Mouse (Mus musculus) liver, postnatal 0 days (tissue): ENCODE data around the gene Ttc8. TPM values are rescaled to one million over a fixed set of nuclear protein-coding genes. Genes with fewer than 3 reads are reported as not detected.

Experiments
- ATAC-seq: fragments of 200-750 bp; cut with Nextera tagmentation; 2 replicates; pipeline ENCODE4 v1.8.0; 2017; ENCODE audit warnings: mild to moderate bottlenecking, moderate library complexity
- DNase-seq: peaks from one replicate; pipeline ENCODE4 v3.0.0-alpha.2; 2016
- H3K27ac ChIP-seq: fragments of 300-500 bp; sonication (generic); 2 replicates; pipeline ENCODE4 v1.5.1; 2014; ENCODE audit warnings: antibody characterized with exemption, moderate library complexity, mild to moderate bottlenecking, low read depth
- H3K27me3 ChIP-seq: fragments of 300-500 bp; sonication (generic); 2 replicates; pipeline ENCODE4 v1.6.1; 2014; ENCODE audit warnings: low read length, control low read depth, mixed read lengths; ENCODE audit not compliant: insufficient read depth
- H3K36me3 ChIP-seq: fragments of 300-500 bp; sonication (generic); replicated peaks from 2 replicates; pipeline ENCODE4 v1.6.1; 2014; ENCODE audit warnings: mild to moderate bottlenecking, control low read depth, low read length, moderate library complexity, mixed read lengths; ENCODE audit not compliant: insufficient read depth
- H3K4me1 ChIP-seq: fragments of 300-500 bp; sonication (generic); 2 replicates; pipeline ENCODE4 v1.6.1; 2014; ENCODE audit warnings: antibody characterized with exemption, mild to moderate bottlenecking, control low read depth; ENCODE audit not compliant: insufficient read depth
- H3K4me2 ChIP-seq: fragments of 300-500 bp; sonication (generic); 2 replicates; pipeline ENCODE4 v1.6.1; 2014; ENCODE audit warnings: low read depth, mild to moderate bottlenecking, low read length, moderate library complexity, mixed read lengths
- H3K4me3 ChIP-seq: fragments of 300-500 bp; sonication (generic); 2 replicates; pipeline ENCODE4 v1.5.1; 2014; ENCODE audit warnings: low read depth, low read length
- H3K9ac ChIP-seq: fragments of 300-500 bp; sonication (generic); replicated peaks from 2 replicates; pipeline ENCODE4 v1.6.1; 2014; ENCODE audit warnings: mild to moderate bottlenecking, moderate library complexity
- H3K9me3 ChIP-seq: fragments of 300-500 bp; sonication (generic); 2 replicates; pipeline ENCODE4 v1.6.1; 2016; ENCODE audit warnings: mild to moderate bottlenecking, control low read depth, low read length, mixed read lengths
- CTCF ChIP-seq: sonication (generic); IDR thresholded peaks from 2 replicates; pipeline ENCODE4 v1.5.1; 2016; ENCODE audit warnings: antibody characterized with exemption, low read depth
- EP300 ChIP-seq: IDR thresholded peaks from 2 replicates; pipeline ENCODE4 v1.6.1; 2016; ENCODE audit warnings: antibody characterized with exemption, low read depth, mild to moderate bottlenecking
- WGBS: fragments of 180-500 bp; shearing (Covaris S2); extraction: QIAGEN DNeasy Blood & Tissue Kit; methylation state at CpG from one replicate; pipeline ENCODE4 v1.1.7; 2014; ENCODE audit not compliant: insufficient replicate concordance; 5-methylcytosine and 5-hydroxymethylcytosine counted together
- polyA plus RNA-seq: library from polyadenylated mRNA; unstranded; fragments of >200 nt; fragmentation: Nextera tagmentation; extraction: Ambion mirVana; gene quantifications from 2 replicates; pipeline ENCODE4 v1.2.1, GENCODE M21; 2015

Ttc8 gene
- polyA plus RNA-seq, 1 experiment from 2014 or later: 2.2 TPM

DNA sequence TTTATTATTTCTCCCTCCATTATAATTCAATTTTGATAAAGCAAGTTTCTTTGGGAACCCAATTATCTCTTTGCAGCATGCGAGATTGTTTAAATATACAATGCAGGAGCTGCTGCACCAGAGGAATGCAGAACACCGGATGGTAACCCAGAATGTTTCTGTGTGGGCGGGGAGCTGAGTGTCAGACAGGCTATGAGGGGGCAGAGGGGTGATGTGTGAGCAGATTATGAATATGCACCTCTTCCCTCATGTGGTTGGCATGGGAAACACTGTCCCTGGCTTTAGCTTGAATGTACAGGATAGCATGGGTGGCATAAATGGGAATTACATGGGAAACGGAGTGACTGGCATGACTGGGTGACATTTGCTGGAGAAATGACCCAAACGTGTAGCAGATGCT, 108.3 kb downstream of the Ttc8 start:
- Histone ChIP-seq H3K9me3 (no peaks in the 10 kb centered on the region), H3K27me3 (no peaks in the 10 kb centered on the region), H3K4me3 (no peak overlapping the region), H3K4me2 (no peak overlapping the region), H3K27ac (no peak overlapping the region), H3K4me1 (no peaks in the 10 kb centered on the region), H3K36me3 (no peaks in the 10 kb centered on the region), H3K9ac (no peak overlapping the region)
- DNase-seq: no peak
- TF ChIP-seq EP300 (no peak), CTCF (no peak)
- ATAC-seq: no peak
- 46% methylated on average over 5 of the region's 5 CpGs for WGBS

DNA sequence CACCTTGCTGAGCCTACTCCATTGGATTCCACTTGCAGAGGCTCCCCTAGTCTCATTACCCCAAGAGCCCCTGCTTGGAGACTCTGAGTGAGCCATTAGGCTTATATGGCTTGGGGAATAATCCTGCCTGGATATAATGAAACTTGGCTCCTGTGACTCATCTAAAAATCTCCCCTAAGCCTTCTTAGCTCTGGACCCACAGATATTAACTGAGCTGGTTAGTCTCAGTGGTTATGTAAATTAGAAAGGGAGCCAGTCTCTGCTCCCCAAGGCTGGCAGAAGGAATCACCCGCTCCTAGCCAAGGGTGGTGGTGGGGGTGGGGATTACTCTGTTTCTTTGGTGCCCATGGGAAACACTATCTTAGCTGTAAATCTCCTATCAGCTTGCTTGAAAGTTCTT, 109.6 kb downstream of the Ttc8 start:
- ATAC-seq: no peak
- no peaks in the 10 kb centered on the region for H3K27me3 ChIP-seq
- WGBS: 52% methylated on average over 1 of the region's 1 CpGs
- DNase-seq: no peak
- no peaks in the 10 kb centered on the region for H3K4me1 ChIP-seq
- no peak overlapping the region for H3K4me3 ChIP-seq
- TF ChIP-seq CTCF: no peak
- TF ChIP-seq EP300: no peak
- no peaks in the 10 kb centered on the region for H3K9me3 ChIP-seq
- no peak overlapping the region for H3K9ac ChIP-seq
- no peaks in the 10 kb centered on the region for H3K36me3 ChIP-seq
- no peak overlapping the region for H3K4me2 ChIP-seq
- H3K27ac ChIP-seq: no peak overlapping the region

Other genes starting within 250 kb of the Ttc8 start
- 4.0 and 4.1 TPM in 2 replicates for gene Ptpn21, start 183.2 kb upstream of the Ttc8 start, polyA plus RNA-seq
- 28.8 and 29.2 TPM in 2 replicates for gene Zc3h14, start 173.6 kb upstream of the Ttc8 start, polyA plus RNA-seq
- gene Eml5, start 19.1 kb upstream of the Ttc8 start, polyA plus RNA-seq: 0.52 and 0.65 TPM in 2 replicates